Mouse (Mus musculus) G1E (cell line): ENCODE results near the gene E130208F15Rik. TPM values are rescaled to one million over a fixed set of nuclear protein-coding genes. Genes with fewer than 3 reads are reported as not detected.

Experiments
- ATAC-seq: 2 replicates; pipeline ENCODE4 v1.8.0; 2016; ENCODE audit warnings: mild to moderate bottlenecking; ENCODE audit not compliant: insufficient number of reproducible peaks, poor library complexity, low FRiP score, severe bottlenecking; ENCODE audit errors: extremely low read depth
- DNase-seq: peaks from one replicate; pipeline ENCODE4 v3.0.0; 2012; ENCODE audit warnings: low spot score
- H3K27me3 ChIP-seq: 2 replicates; pipeline ENCODE4 v1.6.1; 2012; ENCODE audit warnings: mild to moderate bottlenecking, low read length, inconsistent platforms; ENCODE audit not compliant: insufficient read depth
- H3K36me3 ChIP-seq: replicated peaks from 2 replicates; pipeline ENCODE3; 2012; ENCODE audit warnings: mild to moderate bottlenecking, inconsistent platforms
- H3K4me1 ChIP-seq: 2 replicates; pipeline ENCODE4 v1.6.1; 2012; ENCODE audit warnings: low read depth, low read length, inconsistent platforms, mixed read lengths; ENCODE audit not compliant: insufficient read depth
- H3K4me3 ChIP-seq: 2 replicates; pipeline ENCODE4 v1.5.1; 2012; ENCODE audit warnings: low read depth, mild to moderate bottlenecking, inconsistent platforms, low read length, moderate library complexity, mixed read lengths
- H3K9me3 ChIP-seq: replicated peaks from 2 replicates; pipeline ENCODE4 v1.6.1; 2012; ENCODE audit warnings: inconsistent platforms
- CTCF ChIP-seq: IDR thresholded peaks from 2 replicates; pipeline ENCODE4 v1.5.1; 2012; ENCODE audit warnings: low read depth, low read length, inconsistent platforms, mixed read lengths
- GATA1 ChIP-seq: IDR thresholded peaks from 2 replicates; pipeline ENCODE4 v1.6.1; 2012; ENCODE audit warnings: borderline replicate concordance, low read length, inconsistent platforms, mixed read lengths
- GATA2 ChIP-seq: IDR thresholded peaks from 2 replicates; pipeline ENCODE4 v1.6.1; 2012; ENCODE audit warnings: low read depth, low read length, inconsistent platforms, borderline replicate concordance
- POLR2AphosphoS5 ChIP-seq: IDR thresholded peaks from 2 replicates; pipeline ENCODE4 v1.6.1; 2012; ENCODE audit warnings: low read depth, low read length, inconsistent platforms; ENCODE audit not compliant: insufficient replicate concordance
- TAL1 ChIP-seq: conservative IDR thresholded peaks from 2 replicates; pipeline ENCODE4 v1.6.1; 2012; ENCODE audit warnings: low read depth, low read length, inconsistent platforms, mixed read lengths
- polyA plus RNA-seq: library from polyadenylated mRNA; stranded (reverse); fragments of >175 nt; gene quantifications from 2 replicates; pipeline ENCODE4 v1.2.3, GENCODE M21; 2012
- total RNA-seq, 2 experiments: library from RNA; stranded (forward) in 1 of 2; stranded (reverse) in 1 of 2; fragments of 200-1000 nt in 1 of 2; fragments of >200 nt in 1 of 2; fragmentation: Nextera tagmentation in 1 of 2; gene quantifications; 2 replicates each; pipeline ENCODE4 v1.2.3; 2014 to 2017

The E130208F15Rik gene
- total and polyA plus RNA-seq, 3 experiments = 0.49 to 2.3 (median 1.3) TPM

GRCm38 (mm10) chr7:30314721-30315155 is 6.8 kb upstream of the E130208F15Rik start, which contains the start of gene Syne4:
Gene Syne4 (plus strand): TSS chr7:30314807.
- Histone ChIP-seq H3K9me3 (no peaks in the 10 kb centered on the region), H3K4me3 (peak within 1 kb of the TSS; percentile 47; the same call in 1 of the 2 replicates), H3K36me3 (peaks cover 41% of the 10 kb centered on the region), H3K4me1 (peaks cover 28% of the 10 kb centered on the region), H3K27me3 (peaks cover 2% of the 10 kb centered on the region; the same call in 1 of the 2 replicates)
- ATAC-seq = no peak; the same call in 1 of the 2 replicates
- no peak for DNase-seq
- TF ChIP-seq GATA2 (no peak), CTCF (no peak), GATA1 (no peak), POLR2AphosphoS5 (no peak), TAL1 (no peak)

- H3K4me3 ChIP-seq = no peak overlapping the region
Observed at GRCm38 (mm10) chr7:30315559-30316529, 5.7 kb upstream of the E130208F15Rik start.

GRCm38 (mm10) chr7:30318142-30318541 is 3.4 kb upstream of the E130208F15Rik start:
- Histone ChIP-seq H3K27me3 (peaks cover 2% of the 10 kb centered on the region; the same call in 1 of the 2 replicates), H3K9me3 (no peaks in the 10 kb centered on the region), H3K4me1 (peaks cover 50% of the 10 kb centered on the region), H3K4me3 (no peak overlapping the region), H3K36me3 (peaks cover 20% of the 10 kb centered on the region)
- TF ChIP-seq CTCF = no peak
- TF ChIP-seq GATA1 = no peak
- TF ChIP-seq POLR2AphosphoS5 = no peak
- TF ChIP-seq GATA2 = no peak
- no peak for TF ChIP-seq TAL1
- ATAC-seq (no peak), DNase-seq (no peak)

More at GRCm38 (mm10) chr7:30315559-30316529, 5.7 kb upstream of the E130208F15Rik start:
- peaks cover 40% of the 10 kb centered on the region for H3K36me3 ChIP-seq
- DNase-seq (no peak), ATAC-seq (no peak)
- H3K27me3 ChIP-seq = peaks cover 2% of the 10 kb centered on the region; the same call in 1 of the 2 replicates
- TF ChIP-seq GATA2 (no peak), CTCF (no peak), POLR2AphosphoS5 (no peak), GATA1 (no peak), TAL1 (no peak)
- H3K4me1 ChIP-seq = peaks cover 34% of the 10 kb centered on the region
- no peaks in the 10 kb centered on the region for H3K9me3 ChIP-seq

GRCm38 (mm10) chr7:30320946-30321345 is 594 bp upstream of the E130208F15Rik start:
- no peak for ATAC-seq
- no peaks in the 10 kb centered on the region for H3K27me3 ChIP-seq
- H3K4me1 ChIP-seq = peaks cover 35% of the 10 kb centered on the region
- TF ChIP-seq TAL1 (no peak), CTCF (no peak), POLR2AphosphoS5 (no peak), GATA1 (no peak), GATA2 (no peak)
- peaks cover 11% of the 10 kb centered on the region for H3K36me3 ChIP-seq
- peak overlapping the region; percentile 89; the same call in 1 of the 2 replicates for H3K4me3 ChIP-seq
- H3K9me3 ChIP-seq = 0 out of 2 replicates have a peak, but pooled peaks cover 3% of the 10 kb centered on the region
- no peak for DNase-seq

GRCm38 (mm10) chr7:30322285-30322667 is 736 bp downstream of the E130208F15Rik start:
- Histone ChIP-seq H3K36me3 (peaks cover 11% of the 10 kb centered on the region), H3K27me3 (peaks cover 3% of the 10 kb centered on the region), H3K9me3 (0 out of 2 replicates have a peak, but pooled peaks cover 3% of the 10 kb centered on the region), H3K4me3 (peak overlapping the region; percentile 89), H3K4me1 (peaks cover 39% of the 10 kb centered on the region)
- ATAC-seq = peak; percentile 96
- peak; percentile 97 for DNase-seq
- no peak for TF ChIP-seq TAL1

GRCm38 (mm10) chr7:30322865-30323264 is 1.3 kb downstream of the E130208F15Rik start:
- ATAC-seq = no peak
- H3K9me3 ChIP-seq = 0 out of 2 replicates have a peak, but pooled peaks cover 3% of the 10 kb centered on the region
- H3K36me3 ChIP-seq = peaks cover 11% of the 10 kb centered on the region
- peak overlapping the region; percentile 89 for H3K4me3 ChIP-seq
- DNase-seq = peak; percentile 50
- no peak for TF ChIP-seq GATA1
- TF ChIP-seq CTCF = no peak
- no peak for TF ChIP-seq GATA2
- no peak for TF ChIP-seq TAL1
- no peak for TF ChIP-seq POLR2AphosphoS5
- peaks cover 8% of the 10 kb centered on the region for H3K27me3 ChIP-seq
- H3K4me1 ChIP-seq = peaks cover 39% of the 10 kb centered on the region
